11 mouse cellular contexts compared by ENCODE assay signal in genomic region chr9:60024971-60025370, GRCm38 (mm10).
DNase-seq lines count a peak whose midpoint lies in the region; ATAC-seq and TF ChIP-seq lines count a peak whose summit lies in the region.
"Had no signal": no experiment of that assay in that cellular context is flagged by ENCODE, and none has a peak within 500 bp of the region (broad histone marks: within the 10 kb centered on the region; RNA-seq: fewer than 3 reads in every experiment).

No protein-coding gene starts in this region.

- H3K4me3 ChIP-seq in neural tube, embryonic 11.5 days (ENCODE audit: low read depth, low read length) = no peak overlapping the region
- H3K4me3 ChIP-seq in thymus, adult 2 months (ENCODE audit: control insufficient read depth, insufficient read depth, low read length) = no peak overlapping the region
- no peak overlapping the region for H3K4me3 ChIP-seq in intestine, embryonic 16.5 days (ENCODE audit: low read length)
- H3K4me3 ChIP-seq: heart, embryonic 13.5 days; liver, embryonic 12.5 days; stomach, embryonic 15.5 days had no signal

- no peak overlapping the region for H3K4me2 ChIP-seq in neural tube, embryonic 11.5 days (ENCODE audit: low read depth)
- no peak overlapping the region for H3K4me2 ChIP-seq in intestine, embryonic 16.5 days (ENCODE audit: low read depth, low read length)
- H3K4me2 ChIP-seq: heart, embryonic 13.5 days; liver, embryonic 12.5 days; stomach, embryonic 15.5 days had no signal

- WGBS in neural tube, embryonic 11.5 days = 8% methylated on average over 5 of the region's 5 CpGs
- 50% methylated on average over 5 of the region's 5 CpGs for WGBS in thymus, adult 2 months
- 20% methylated on average over 5 of the region's 5 CpGs for WGBS in intestine, embryonic 16.5 days

- H3K27me3 ChIP-seq in neural tube, embryonic 11.5 days (ENCODE audit: control insufficient read depth, insufficient read depth, low read length) = no peaks in the 10 kb centered on the region
- no peaks in the 10 kb centered on the region for H3K27me3 ChIP-seq in thymus, adult 2 months (ENCODE audit: control insufficient read depth, insufficient read depth, low read length)
- no peaks in the 10 kb centered on the region for H3K27me3 ChIP-seq in intestine, embryonic 16.5 days (replicated peaks; ENCODE audit: control insufficient read depth, insufficient read depth, low read length)
- H3K27me3 ChIP-seq: heart, embryonic 13.5 days; liver, embryonic 12.5 days; stomach, embryonic 15.5 days had no signal

- TF ChIP-seq CTCF in thymus, adult 2 months (IDR thresholded peaks at IDR 0.05; ENCODE audit: borderline replicate concordance, control insufficient read depth, extremely low read depth, insufficient read depth, low read length, poor library complexity) = no peak

- H3K36me3 ChIP-seq in neural tube, embryonic 11.5 days (ENCODE audit: control insufficient read depth, insufficient read depth, low read length) = no peaks in the 10 kb centered on the region
- no peaks in the 10 kb centered on the region for H3K36me3 ChIP-seq in thymus, adult 2 months (ENCODE audit: control insufficient read depth, insufficient read depth, low read length)
- H3K36me3 ChIP-seq in intestine, embryonic 16.5 days (ENCODE audit: control insufficient read depth, insufficient read depth, low read length) = no peaks in the 10 kb centered on the region
- H3K36me3 ChIP-seq: heart, embryonic 13.5 days; liver, embryonic 12.5 days; stomach, embryonic 15.5 days had no signal

- H3K4me1 ChIP-seq in neural tube, embryonic 11.5 days (ENCODE audit: control insufficient read depth, insufficient read depth, low read length) = peaks cover 5% of the 10 kb centered on the region; the same call in 1 of the 2 replicates
- no peaks in the 10 kb centered on the region for H3K4me1 ChIP-seq in thymus, adult 2 months (replicated peaks; ENCODE audit: control insufficient read depth, insufficient read depth, low read length)
- peaks cover 14% of the 10 kb centered on the region; the same call in 1 of the 2 replicates for H3K4me1 ChIP-seq in intestine, embryonic 16.5 days (ENCODE audit: control insufficient read depth, insufficient read depth, low read length)
- H3K4me1 ChIP-seq: liver, embryonic 12.5 days had no signal

- no peak for ATAC-seq in neural tube, embryonic 11.5 days (ENCODE audit: insufficient read depth, low FRiP score, low TSS enrichment)
- ATAC-seq in intestine, embryonic 16.5 days = no peak
- ATAC-seq: liver, embryonic 12.5 days had no signal

- no peaks in the 10 kb centered on the region for H3K9me3 ChIP-seq in neural tube, embryonic 11.5 days (ENCODE audit: control insufficient read depth, low read length)
- H3K9me3 ChIP-seq in intestine, embryonic 16.5 days (ENCODE audit: control insufficient read depth, low read length) = no peaks in the 10 kb centered on the region
- H3K9me3 ChIP-seq: heart, embryonic 13.5 days; liver, embryonic 12.5 days; stomach, embryonic 15.5 days had no signal

- TF ChIP-seq POLR2A in thymus, adult 2 months (IDR thresholded peaks at IDR 0.05; ENCODE audit: control insufficient read depth, extremely low read depth, insufficient read depth, low read length, poor library complexity) = no peak

- H3K9ac ChIP-seq in neural tube, embryonic 11.5 days (ENCODE audit: low read length) = no peak overlapping the region
- H3K9ac ChIP-seq in intestine, embryonic 16.5 days (ENCODE audit: low read depth, low read length) = no peak overlapping the region
- H3K9ac ChIP-seq: heart, embryonic 13.5 days; liver, embryonic 12.5 days; stomach, embryonic 15.5 days had no signal

- no peak overlapping the region for H3K27ac ChIP-seq in neural tube, embryonic 11.5 days (ENCODE audit: low read depth, low read length)
- no peak overlapping the region for H3K27ac ChIP-seq in thymus, adult 2 months (ENCODE audit: control insufficient read depth, insufficient read depth, low read length)
- no peak overlapping the region for H3K27ac ChIP-seq in intestine, embryonic 16.5 days (ENCODE audit: low read length)
- H3K27ac ChIP-seq: heart, embryonic 13.5 days; liver, embryonic 12.5 days; stomach, embryonic 15.5 days had no signal

- DNase-seq in heart, postnatal 4 days = peak; percentile 17
- no peak for DNase-seq in heart, adult 9 months (ENCODE audit: low spot score in 2 of 2)
- peak; percentile 43 for DNase-seq in lung, postnatal 10 days
- no peak for DNase-seq in lung, postnatal 36 days
- DNase-seq in WW6 (ENCODE audit: low read depth, low spot score) = peak; percentile 26
- peak; percentile 40 for DNase-seq in neural tube, embryonic 11.5 days (ENCODE audit: low spot score)
- DNase-seq in thymus, adult 2 months = no peak

Comparison
In these comparisons a context has a peak if more than half of its experiments do, and no peak if none do; other contexts are left out.
1. DNase-seq: peak in heart, postnatal 4 days (single experiment), lung, postnatal 10 days (single experiment), WW6 (single experiment) and neural tube, embryonic 11.5 days (single experiment); none in heart, adult 9 months (0 of 2), lung, postnatal 36 days (single experiment) and thymus, adult 2 months (single experiment).